Mouse (Mus musculus) spleen, adult 2 months (tissue): ENCODE results near the gene Kdm8. TPM values are rescaled to one million over a fixed set of nuclear protein-coding genes. Genes with fewer than 3 reads are reported as not detected.
A peak's percentile ranks its signal among the peaks of the same experiment; 100 is the strongest.

Source experiments
- DNase-seq, 2 experiments: peaks; one replicate each; pipeline versions ENCODE4 v3.0.0 to v3.0.0-alpha.2; 2012 to 2021; ENCODE audit warnings: low spot score in 2 of 2, low read depth in 1 of 2
- H3K27ac ChIP-seq: fragments of 200-500 bp; 2 replicates; pipeline ENCODE4 v1.5.1; 2012; ENCODE audit warnings: low read length, inconsistent platforms; ENCODE audit not compliant: insufficient read depth
- H3K27me3 ChIP-seq: fragments of 200-500 bp; 2 replicates; pipeline ENCODE4 v1.6.1; 2012; ENCODE audit warnings: mild to moderate bottlenecking, moderate library complexity, low read length, inconsistent platforms; ENCODE audit not compliant: control insufficient read depth, insufficient read depth
- H3K36me3 ChIP-seq: fragments of 200-500 bp; 2 replicates; pipeline ENCODE4 v1.6.1; 2012; ENCODE audit warnings: mild to moderate bottlenecking, low read length, inconsistent platforms; ENCODE audit not compliant: control insufficient read depth, insufficient read depth
- H3K4me1 ChIP-seq: fragments of 200-500 bp; 2 replicates; pipeline ENCODE4 v1.6.1; 2011; ENCODE audit warnings: inconsistent platforms; ENCODE audit not compliant: control insufficient read depth, insufficient read depth, insufficient read length
- H3K4me3 ChIP-seq: fragments of 200-500 bp; 2 replicates; pipeline ENCODE4 v1.5.1; 2011; ENCODE audit warnings: mild to moderate bottlenecking, inconsistent platforms; ENCODE audit not compliant: insufficient read depth, insufficient read length; ENCODE audit errors: extremely low read depth
- CTCF ChIP-seq: fragments of 200-500 bp; IDR thresholded peaks from 2 replicates; pipeline ENCODE4 v1.5.1; 2011; ENCODE audit warnings: mild to moderate bottlenecking, inconsistent platforms; ENCODE audit not compliant: insufficient read depth, insufficient read length, insufficient replicate concordance; ENCODE audit errors: extremely low read depth
- POLR2A ChIP-seq: fragments of 200-500 bp; IDR thresholded peaks from 2 replicates; pipeline ENCODE4 v1.6.1; 2011; ENCODE audit warnings: low read depth, low read length, inconsistent platforms
- WGBS: fragments of 180-500 bp; shearing (Covaris S2); methylation state at CpG from one replicate; pipeline ENCODE4 v1.1.7; 2018; 5-methylcytosine and 5-hydroxymethylcytosine counted together
- polyA plus RNA-seq: library from polyadenylated mRNA; depleted of rRNA; stranded (reverse); fragments of >200 nt; gene quantifications from 2 replicates; pipeline ENCODE4 v1.2.3, GENCODE M21; 2012

Gene Kdm8
- polyA plus RNA-seq, 1 experiment: 3.8 TPM

DNA sequence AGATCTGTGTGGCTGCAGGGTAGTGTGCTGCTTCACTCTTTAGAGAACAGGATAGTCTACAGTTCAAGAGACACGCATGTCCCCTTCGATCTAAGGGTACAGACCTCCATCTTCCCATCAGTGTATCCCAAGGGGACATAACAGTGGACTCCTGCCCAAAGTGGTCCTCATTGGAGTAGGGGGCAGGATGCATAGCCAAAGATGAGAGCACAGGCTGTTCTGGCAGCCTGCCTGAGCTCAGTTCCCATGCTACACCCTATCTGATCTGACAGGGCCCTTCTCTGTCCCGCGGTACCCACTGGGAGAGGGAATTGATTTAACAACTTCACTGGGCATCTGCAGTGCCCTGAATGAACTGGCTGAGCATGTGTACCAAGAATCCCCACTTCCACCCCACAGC is 9.2 kb downstream of the Kdm8 start:
- 94% methylated on average over 4 of the region's 4 CpGs for WGBS
- Histone ChIP-seq H3K4me1 (no peaks in the 10 kb centered on the region), H3K4me3 (no peak overlapping the region), H3K27me3 (no peaks in the 10 kb centered on the region), H3K36me3 (peaks cover 3% of the 10 kb centered on the region; the same call in 1 of the 2 replicates), H3K27ac (no peak overlapping the region)
- no peak for DNase-seq
- TF ChIP-seq CTCF (no peak), POLR2A (no peak)

DNA sequence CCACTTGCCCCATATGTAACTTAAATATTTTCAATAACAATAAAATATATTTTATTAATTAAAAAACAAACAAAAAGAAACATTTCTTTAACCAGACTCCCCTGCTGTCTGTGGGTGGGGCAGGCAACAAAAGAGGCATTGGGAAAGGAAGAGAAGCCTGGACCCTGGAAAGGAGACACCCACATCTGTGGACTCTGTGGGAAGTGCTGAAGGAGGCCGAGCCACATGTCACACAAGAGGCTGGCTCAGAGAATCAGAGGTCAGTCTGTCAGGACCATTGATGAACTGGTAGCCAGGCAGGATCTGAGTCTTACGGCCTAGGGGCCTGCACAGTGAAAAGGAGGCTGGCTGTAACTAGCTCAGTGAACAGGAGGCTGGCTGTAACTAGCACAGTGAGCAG is 17.7 kb downstream of the Kdm8 start:
- Histone ChIP-seq H3K4me1 (no peaks in the 10 kb centered on the region), H3K36me3 (peaks cover 9% of the 10 kb centered on the region), H3K27ac (no peak overlapping the region), H3K27me3 (no peaks in the 10 kb centered on the region), H3K4me3 (no peak overlapping the region)
- DNase-seq: no peak
- no peak for TF ChIP-seq POLR2A
- no peak for TF ChIP-seq CTCF
- 86% methylated on average over 2 of the region's 2 CpGs for WGBS

DNA sequence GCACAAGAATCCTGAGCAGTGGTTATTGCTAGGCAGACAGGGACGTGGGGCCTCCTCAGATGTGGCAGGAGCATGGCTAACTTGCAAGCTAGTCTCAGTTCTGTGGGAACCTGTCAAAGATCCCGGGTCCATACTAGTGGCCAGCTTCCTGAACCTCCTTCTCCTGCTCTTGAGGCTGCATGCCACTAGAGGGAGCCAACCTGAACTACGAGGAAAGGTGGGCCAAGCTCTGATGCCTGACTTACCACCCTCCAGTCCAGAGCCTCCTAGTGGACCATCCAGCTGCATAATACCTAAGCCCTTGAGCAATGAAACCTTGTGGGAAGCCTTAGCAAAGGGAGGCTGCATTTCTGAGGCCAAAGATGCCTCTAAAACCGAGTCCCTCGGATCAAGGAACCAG is 25.5 kb downstream of the Kdm8 start:
- WGBS: 40% methylated on average over 5 of the region's 5 CpGs
- Histone ChIP-seq H3K27me3 (no peaks in the 10 kb centered on the region), H3K4me1 (peaks cover 20% of the 10 kb centered on the region), H3K27ac (no peak overlapping the region), H3K36me3 (peaks cover 39% of the 10 kb centered on the region), H3K4me3 (no peak overlapping the region)
- TF ChIP-seq POLR2A: no peak
- peak; percentile 93 for TF ChIP-seq CTCF
- DNase-seq: peak; percentile 63 to 76

- TF ChIP-seq CTCF (no peak), POLR2A (no peak)
- 58% methylated on average over 4 of the region's 4 CpGs for WGBS
- Histone ChIP-seq H3K27me3 (no peaks in the 10 kb centered on the region), H3K27ac (no peak overlapping the region), H3K4me3 (no peak overlapping the region), H3K36me3 (peaks cover 39% of the 10 kb centered on the region), H3K4me1 (peaks cover 28% of the 10 kb centered on the region)
- no peak for DNase-seq
Measured at GRCm38 (mm10) chr7:125470901-125471300, 26.4 kb downstream of the Kdm8 start.

DNA sequence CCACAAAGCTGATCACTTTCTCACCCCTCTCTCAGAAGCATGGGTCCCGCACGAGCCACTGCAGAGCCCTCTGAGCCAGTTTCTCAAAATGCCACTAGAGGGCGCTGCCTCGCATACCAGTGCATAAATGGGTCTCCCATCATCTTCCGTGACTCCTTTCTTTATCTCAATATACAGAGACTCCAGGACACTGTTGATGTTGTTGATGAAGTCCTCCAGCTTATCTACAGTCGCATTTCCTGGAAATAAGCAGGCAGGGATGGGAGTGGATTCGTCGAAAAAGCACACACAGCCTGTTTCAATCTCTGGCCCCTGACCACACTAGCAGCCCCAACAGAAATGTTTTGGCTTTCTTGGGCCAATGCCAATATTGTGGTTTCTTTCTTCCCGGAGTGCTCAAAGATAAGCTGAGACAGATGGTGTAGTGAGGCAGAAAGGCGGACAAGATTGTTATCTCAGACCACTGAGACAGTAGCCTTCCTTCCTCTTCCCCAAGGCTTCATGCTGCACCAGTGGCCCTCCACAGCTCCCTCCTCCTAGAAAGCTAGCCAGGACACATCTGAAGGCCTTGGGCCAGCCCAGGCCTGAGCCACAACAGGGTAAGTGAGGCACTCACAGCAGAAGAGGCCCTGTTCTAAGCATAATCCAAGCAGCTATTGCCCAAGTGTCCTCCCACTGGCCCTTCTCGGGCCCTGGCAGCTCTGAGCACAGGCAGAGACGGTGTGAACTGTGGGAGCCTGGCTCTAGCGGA is 27.7 kb downstream of the Kdm8 start:
- peaks cover 41% of the 10 kb centered on the region for H3K4me1 ChIP-seq
- TF ChIP-seq CTCF (peak; percentile 85; the same call in 1 of the 2 replicates), POLR2A (no peak)
- WGBS: 7% methylated on average over 13 of the region's 13 CpGs
- peaks cover 31% of the 10 kb centered on the region for H3K36me3 ChIP-seq
- H3K4me3 ChIP-seq: no peak overlapping the region
- H3K27ac ChIP-seq: peak overlapping the region; percentile 87
- DNase-seq: peak; percentile 70 to 79
- H3K27me3 ChIP-seq: no peaks in the 10 kb centered on the region

- H3K4me1 ChIP-seq: peaks cover 47% of the 10 kb centered on the region
- no peak for TF ChIP-seq POLR2A
- TF ChIP-seq CTCF: no peak
- 74% methylated on average over 4 of the region's 4 CpGs for WGBS
- H3K27me3 ChIP-seq: no peaks in the 10 kb centered on the region
- no peak for DNase-seq
- peak overlapping the region; percentile 33; the same call in 1 of the 2 replicates for H3K27ac ChIP-seq
- H3K36me3 ChIP-seq: peaks cover 12% of the 10 kb centered on the region; the same call in 1 of the 2 replicates
- H3K4me3 ChIP-seq: no peak overlapping the region
Measured at GRCm38 (mm10) chr7:125474535-125474934, 30.1 kb downstream of the Kdm8 start.
